Mouse (Mus musculus) fat pad, adult 2 months (tissue): ENCODE data around the gene Vps33a.

Experiments used
- DNase-seq: peaks from one replicate; pipeline ENCODE4 v3.0.0-alpha.2; 2011; ENCODE audit warnings: low read depth, low spot score; ENCODE audit errors: extremely low read depth

Gene Vps33a

GRCm38 (mm10) chr5:123572357-123573186 lies at the start of gene Vps33a:
TSS of gene Vps33a (minus strand) at chr5:123573038.
- DNase-seq = peak; percentile 56

- DNase-seq = no peak
These were observed 49.6 kb upstream of the Vps33a start for GRCm38 (mm10) chr5:123622421-123622820.

GRCm38 (mm10) chr5:123618558-123618957 lies 45.7 kb upstream of the Vps33a start:
- DNase-seq = no peak

- DNase-seq = no peak
These were observed 41.4 kb upstream of the Vps33a start for GRCm38 (mm10) chr5:123614246-123614645.

GRCm38 (mm10) chr5:123609843-123610242 lies 37.0 kb upstream of the Vps33a start:
- no peak for DNase-seq

- DNase-seq = no peak
These were observed 36.6 kb upstream of the Vps33a start for GRCm38 (mm10) chr5:123609416-123609815.

- no peak for DNase-seq
These were observed 34.4 kb upstream of the Vps33a start for GRCm38 (mm10) chr5:123607211-123607669.

GRCm38 (mm10) chr5:123603496-123603895 lies 30.7 kb upstream of the Vps33a start:
- no peak for DNase-seq

GRCm38 (mm10) chr5:123602174-123602573 lies 29.3 kb upstream of the Vps33a start:
- DNase-seq = no peak

- no peak for DNase-seq
These were observed 26.5 kb upstream of the Vps33a start for GRCm38 (mm10) chr5:123599319-123599718.

GRCm38 (mm10) chr5:123593622-123594280 lies 20.9 kb upstream of the Vps33a start:
- DNase-seq = no peak

GRCm38 (mm10) chr5:123580043-123580442 lies 7.2 kb upstream of the Vps33a start:
- DNase-seq = no peak

- no peak for DNase-seq
These were observed 3.9 kb upstream of the Vps33a start for GRCm38 (mm10) chr5:123576696-123577095.

- DNase-seq = no peak
These were observed 524 bp upstream of the Vps33a start for GRCm38 (mm10) chr5:123573362-123573761.

- DNase-seq = no peak
These were observed 11.7 kb downstream of the Vps33a start for GRCm38 (mm10) chr5:123561128-123561527.

- DNase-seq = no peak
These were observed 13.2 kb downstream of the Vps33a start for GRCm38 (mm10) chr5:123559588-123559987.

- no peak for DNase-seq
These were observed 16.4 kb downstream of the Vps33a start for GRCm38 (mm10) chr5:123556451-123556850.

- no peak for DNase-seq
These were observed 17.1 kb downstream of the Vps33a start for GRCm38 (mm10) chr5:123555693-123556092.

GRCm38 (mm10) chr5:123533801-123534200 lies 39.0 kb downstream of the Vps33a start:
- DNase-seq = no peak

- no peak for DNase-seq
These were observed 42.8 kb downstream of the Vps33a start for GRCm38 (mm10) chr5:123530056-123530455.

GRCm38 (mm10) chr5:123528641-123529040 lies 44.2 kb downstream of the Vps33a start:
- DNase-seq = no peak

GRCm38 (mm10) chr5:123525916-123526495 lies 46.8 kb downstream of the Vps33a start:
- DNase-seq = no peak
